Mouse (Mus musculus) frontal cortex, postnatal 14 days (tissue): ENCODE data around the gene Zfp523.
"Not testable (repeated sequence)": the region's sequence is repeated elsewhere in the genome, so short reads cannot be mapped to it uniquely, and the experiment has no call there.

ENCODE experiments used
- DNase-seq, 2 experiments: peaks; one replicate each; pipeline ENCODE4 v3.0.0; 2022; ENCODE audit warnings: low spot score in 2 of 2

The Zfp523 gene

DNA sequence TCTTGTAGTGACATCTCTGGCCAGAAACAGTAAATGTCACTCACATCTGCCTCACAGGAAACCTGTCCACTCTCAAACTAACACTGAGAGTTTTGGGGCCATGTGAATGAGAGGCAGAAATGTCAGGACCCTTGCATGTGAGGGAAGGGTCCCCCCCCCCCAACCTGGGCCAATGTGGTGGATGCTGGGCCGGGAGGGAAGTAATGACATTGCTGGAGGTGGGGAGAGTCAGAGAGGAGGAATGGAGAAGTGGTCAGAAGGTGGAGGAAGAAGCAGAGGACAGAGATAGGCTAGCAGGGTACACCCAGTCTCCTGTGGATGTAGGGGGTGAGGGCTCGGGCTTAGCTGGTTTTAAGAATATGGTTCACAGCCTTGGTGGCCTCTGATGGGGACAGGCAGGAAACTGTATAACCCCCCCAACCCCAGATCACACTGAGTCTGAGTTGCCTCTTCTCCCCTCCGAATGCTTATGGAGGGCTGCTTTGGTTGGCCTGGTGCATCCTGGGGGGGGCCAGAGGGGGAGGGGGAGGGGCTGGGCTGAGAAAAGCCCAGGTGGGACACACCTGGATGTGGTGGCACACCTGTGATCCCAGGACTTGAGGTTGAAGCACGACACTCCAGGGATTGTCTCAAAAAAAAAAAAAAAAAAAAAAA lies 32.7 kb downstream of the Zfp523 start:
- DNase-seq = no peak

DNA sequence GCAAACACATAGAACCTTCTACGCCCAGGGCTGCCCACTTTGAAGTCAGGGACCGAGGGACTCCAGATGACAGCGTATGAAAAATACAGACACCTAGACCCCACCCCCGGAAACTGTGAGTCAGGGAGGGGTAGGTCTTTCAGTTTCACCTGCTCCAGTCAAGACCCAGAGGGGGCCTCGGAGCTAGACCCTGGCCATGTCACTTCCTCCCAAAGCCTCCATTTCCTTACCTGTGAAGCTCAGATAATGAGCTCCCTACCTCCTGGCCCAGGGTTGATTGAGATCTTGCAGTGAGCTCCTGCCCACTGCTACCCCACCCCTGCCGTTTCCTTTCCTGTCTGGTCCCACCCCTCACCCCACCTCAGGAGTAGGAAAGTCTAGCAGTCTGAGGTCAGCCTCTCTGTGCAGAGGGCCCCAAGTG lies 35.0 kb downstream of the Zfp523 start:
- DNase-seq = no peak

DNA sequence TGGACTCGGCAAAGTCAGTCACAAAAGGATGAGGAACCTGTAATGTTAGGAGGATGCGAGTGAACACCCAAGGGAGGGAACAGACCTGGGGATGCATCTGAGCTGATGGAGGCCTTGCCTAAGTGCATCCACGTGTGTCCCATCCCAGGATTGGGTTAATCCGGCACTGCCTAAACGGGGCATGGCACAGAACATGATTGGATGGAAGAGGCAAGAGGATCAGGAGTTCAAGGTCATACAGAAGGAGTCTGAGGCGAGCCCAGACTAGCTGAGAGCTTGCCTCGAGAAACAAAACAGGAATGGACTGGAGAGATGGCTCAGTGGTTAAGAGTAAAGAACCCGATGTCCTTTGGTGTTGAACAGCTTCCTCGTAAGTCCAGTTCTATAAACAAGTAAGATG lies 35.5 kb downstream of the Zfp523 start:
- DNase-seq = no peak

DNA sequence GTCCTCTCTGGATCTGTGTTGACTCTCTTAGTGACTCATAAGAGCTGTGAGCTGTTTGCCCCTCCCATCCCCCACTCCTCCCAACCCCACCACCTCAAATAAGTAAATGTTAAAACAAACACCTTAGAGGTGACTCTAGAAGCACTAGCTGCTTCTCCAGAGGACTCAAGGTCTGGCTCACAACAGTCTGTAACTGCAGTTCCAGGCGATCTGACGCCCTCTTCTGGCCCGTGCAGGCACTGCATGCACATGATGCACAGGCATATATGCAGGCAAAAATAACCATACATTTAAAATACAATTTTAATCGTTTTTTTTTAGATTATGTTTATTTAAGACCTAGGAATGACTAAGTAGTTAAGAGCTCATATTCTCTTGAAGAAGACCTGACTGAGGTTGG lies 36.3 kb downstream of the Zfp523 start:
- DNase-seq = no peak

DNA sequence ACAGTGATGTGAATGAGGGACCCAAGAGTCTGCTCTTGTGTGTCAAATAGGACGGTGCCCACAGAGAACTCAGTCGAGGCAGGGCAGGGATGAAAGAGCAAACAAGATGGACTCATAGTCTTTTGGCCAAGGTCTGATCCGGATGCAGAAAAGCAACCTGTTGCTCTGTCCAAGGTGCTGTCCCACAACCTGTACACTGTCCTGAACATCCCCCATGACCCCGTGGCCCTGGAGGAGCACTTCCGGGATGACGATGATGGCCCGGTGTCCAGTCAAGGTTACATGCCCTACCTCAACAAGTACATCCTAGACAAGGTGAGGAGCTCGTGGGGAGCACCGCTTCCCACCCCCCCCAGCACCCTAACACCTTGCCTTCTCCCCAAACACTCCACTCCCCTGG lies 39.9 kb downstream of the Zfp523 start:
- DNase-seq = no peak

DNA sequence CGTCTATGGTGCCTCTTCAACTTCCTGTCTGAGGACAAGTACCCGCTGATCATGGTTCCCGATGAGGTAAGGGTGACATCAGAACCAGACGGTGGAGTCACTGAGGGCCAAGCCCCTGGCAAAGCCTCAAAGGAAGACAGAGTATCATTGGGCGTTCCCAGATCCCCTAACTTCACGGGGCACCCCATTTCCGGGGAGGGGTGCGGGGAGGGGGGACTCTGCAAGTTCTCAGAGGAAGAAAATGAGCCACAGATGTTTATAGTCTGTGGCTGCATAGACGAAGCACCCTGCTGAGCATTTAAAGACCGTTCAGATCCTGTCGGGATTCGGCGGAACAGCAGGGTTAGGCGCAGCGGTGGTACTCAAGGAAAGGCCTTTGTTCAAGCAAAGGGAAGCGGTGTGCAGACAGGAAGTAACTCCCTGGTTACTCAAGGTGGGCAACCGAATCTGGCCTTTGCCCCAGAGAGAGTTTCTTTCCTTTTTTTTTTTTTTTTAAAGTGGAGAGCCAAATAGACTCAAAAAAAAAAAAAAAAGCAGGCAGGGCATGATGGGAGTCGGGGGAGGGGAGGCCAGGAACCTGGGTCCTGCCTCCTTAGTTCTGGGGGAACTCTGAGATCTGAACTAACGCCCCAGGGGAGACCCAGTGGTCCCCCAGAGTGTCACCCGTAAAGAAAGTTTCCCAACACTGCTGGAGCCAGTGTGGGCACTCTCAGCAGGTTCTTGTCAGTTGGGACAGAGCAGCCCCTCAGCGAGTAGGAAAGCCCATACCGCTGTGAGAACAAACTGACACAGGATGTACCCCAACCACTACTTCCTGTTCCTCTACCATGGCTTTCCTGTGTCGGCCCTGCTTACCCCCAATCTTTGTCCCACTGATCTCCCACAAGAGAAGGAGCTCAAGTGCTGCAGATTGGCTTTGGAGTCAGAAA lies 41.1 kb downstream of the Zfp523 start:
- DNase-seq = no peak

DNA sequence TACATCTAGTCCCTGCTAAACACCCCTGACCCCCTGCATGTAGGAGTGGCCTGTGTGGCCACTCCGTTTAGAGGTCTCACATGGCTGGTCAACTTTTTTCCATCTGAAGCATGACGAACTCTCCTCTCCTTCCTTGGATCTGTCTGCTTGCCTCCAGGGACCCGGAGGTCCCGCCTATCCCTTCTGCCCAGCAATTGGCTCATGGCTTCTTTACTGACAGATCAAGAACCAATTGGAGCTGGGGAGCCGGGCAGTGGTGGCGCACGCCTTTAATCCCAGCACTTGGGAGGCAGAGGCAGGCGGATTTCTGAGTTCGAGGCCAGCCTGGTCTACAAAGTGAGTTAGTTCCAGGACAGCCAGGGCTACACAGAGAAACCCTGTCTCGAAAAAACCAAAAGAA lies 45.5 kb downstream of the Zfp523 start:
- not testable (repeated sequence) for DNase-seq

DNA sequence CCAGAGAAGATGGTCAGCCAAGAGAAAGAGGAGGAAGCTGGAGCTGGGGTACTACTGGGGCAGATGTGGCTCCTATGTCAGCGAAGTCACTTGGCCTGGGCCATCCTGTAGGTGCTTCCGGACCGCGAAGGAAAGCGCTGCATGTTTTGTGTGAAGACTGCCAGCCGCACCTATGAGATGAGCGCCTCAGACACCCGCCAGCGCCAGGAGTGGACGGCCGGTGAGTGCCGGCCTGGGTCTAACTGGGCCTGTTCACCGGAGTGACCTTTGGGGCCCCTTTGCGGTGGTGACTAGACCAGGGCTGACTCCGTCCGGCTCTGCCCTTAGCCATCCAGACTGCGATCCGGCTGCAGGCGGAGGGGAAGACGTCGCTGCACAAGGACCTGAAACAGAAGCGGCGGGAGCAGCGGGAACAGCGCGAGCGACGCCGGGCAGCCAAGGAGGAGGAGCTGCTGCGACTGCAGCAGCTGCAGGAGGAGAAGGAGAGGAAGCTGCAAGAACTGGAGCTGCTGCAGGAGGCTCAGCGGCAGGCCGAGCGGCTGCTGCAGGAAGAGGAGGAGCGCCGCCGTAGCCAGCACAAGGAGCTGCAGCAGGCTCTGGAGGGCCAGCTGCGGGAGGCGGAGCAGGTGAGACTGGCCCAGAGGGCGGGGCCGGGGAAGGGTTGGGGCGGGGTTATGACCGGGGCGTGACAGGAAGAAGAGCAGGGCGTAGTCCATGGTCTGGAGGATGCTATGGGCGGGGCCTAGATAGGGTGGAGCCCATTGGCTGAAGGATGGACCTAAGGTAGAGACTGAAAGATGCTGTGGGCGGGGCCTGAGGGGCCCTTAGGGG lies 46.8 kb downstream of the Zfp523 start:
- peak; percentile 72 to 73 for DNase-seq

DNA sequence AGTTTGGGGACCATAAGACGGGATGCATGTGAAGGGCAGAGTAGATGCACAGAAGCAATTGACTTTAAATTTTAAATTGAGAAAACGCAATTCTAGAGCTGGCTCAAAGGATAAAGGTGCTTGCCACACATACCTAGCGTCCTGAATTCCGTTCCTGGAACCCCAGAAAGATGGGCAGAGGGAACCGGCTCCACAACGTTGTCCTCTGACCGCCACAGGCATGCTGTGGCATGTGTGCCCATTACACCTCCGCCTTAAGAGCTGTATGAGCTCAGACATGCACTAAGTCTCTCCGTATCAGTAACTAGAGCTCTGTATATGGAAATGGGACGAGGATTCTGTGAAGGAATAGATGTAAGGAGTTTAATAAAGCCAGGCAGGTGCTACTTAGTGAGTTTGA lies 47.7 kb downstream of the Zfp523 start:
- no peak for DNase-seq

DNA sequence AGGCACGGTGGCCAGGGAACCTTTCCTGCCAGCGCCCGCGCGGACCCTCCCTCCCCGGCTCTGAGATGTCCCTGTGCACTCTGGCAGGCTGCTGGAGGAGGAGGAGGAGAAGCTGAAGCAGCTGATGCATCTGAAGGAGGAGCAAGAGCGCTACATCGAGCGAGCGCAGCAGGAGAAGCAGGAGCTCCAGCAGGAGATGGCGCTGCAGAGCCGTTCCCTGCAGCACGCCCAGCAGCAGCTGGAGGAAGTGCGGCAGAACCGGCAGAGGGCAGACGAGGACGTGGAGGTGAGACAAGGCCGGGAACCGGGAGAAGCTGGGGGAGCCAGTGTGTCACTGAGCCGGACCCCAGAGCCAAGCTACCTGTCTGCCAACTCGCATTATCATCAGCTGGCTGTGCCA lies 49.1 kb downstream of the Zfp523 start:
- peak; percentile 87 to 88 for DNase-seq

DNA sequence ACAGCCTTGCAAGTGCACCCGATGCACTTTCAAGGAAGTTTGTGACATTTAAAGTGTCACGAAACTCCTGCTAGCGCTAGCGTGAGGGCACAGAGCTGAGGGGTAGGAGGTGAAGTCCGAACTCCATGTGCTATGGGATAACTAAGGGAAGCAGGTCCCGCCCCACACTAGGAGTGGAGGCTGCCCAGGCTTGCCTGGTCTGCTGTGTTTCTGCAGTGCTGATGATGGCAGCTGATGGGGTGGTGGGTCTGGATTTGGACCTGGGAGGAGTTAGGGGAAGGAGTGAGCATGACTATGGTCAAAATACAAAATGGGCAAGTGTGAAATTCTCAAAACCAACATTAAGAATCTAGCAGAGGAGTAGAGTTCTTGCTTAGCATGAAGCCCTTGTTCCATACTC lies 53.6 kb downstream of the Zfp523 start:
- no peak for DNase-seq

DNA sequence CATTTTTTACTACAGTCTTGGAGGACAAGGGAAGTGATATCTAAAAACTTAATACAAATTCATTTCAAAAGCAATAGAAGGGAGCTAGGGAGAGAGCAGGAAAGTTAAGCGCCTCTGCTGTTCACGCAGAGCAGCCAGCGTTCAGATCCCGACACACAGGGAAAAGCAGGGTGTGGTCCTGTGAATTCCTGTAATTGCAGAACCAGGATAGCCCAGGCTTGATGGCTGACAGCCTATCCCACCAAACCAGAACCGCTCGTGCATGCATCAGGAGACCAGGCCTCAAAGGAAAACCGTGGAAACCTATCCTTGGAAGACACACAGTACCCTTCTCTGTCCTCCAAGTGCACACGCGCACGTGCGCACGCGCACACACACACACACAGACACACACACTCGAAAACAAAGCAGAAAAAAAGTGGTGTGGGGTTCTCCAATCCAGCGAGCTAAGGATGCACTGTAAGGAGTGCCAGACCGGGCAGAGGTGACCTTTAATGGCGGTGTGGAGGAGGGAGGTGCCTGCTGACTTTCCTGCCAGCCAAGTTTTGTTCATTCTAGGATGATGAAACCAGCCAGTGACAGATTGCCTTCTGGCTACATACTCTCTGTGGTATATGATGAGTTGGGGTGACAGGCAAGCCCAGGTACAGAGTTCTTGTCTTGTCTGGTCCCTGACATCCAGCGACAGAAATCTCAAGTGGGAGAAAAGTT lies 54.3 kb downstream of the Zfp523 start:
- DNase-seq = no peak

DNA sequence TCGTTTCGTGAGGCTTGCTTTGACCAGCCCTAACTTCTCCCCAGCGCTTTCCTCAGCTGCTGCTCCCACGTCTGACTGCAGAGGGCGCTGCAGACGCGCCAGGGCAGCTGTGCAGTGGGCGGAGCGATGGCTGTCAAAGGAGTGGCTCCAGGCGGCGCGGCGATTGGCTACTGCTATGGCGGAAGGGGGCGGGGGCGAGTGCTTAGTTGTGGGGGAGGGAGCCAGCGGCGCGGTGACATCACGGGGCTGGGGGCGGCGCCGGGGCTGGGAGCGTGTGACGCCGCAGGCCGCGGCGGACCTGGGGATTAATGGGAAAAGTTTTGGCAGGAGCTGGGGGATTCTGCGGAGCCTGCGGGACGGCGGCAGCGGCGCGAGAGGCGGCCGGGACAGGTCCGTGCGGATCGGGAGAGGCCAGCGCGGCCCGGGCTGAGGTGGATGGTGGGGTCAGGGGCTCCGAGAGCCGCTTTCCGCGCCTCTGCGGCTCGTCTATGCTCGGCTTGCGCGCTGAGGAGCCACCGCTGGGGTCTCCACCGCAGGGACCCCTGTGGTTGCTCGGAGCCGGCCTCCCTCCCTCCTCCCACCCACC lies 55.6 kb downstream of the Zfp523 start, which contains the start of gene Ppard:
Ppard (plus strand) TSS at position 226 of the 586 bp plus-strand sequence.
- peak; percentile 89 to 96 for DNase-seq

DNA sequence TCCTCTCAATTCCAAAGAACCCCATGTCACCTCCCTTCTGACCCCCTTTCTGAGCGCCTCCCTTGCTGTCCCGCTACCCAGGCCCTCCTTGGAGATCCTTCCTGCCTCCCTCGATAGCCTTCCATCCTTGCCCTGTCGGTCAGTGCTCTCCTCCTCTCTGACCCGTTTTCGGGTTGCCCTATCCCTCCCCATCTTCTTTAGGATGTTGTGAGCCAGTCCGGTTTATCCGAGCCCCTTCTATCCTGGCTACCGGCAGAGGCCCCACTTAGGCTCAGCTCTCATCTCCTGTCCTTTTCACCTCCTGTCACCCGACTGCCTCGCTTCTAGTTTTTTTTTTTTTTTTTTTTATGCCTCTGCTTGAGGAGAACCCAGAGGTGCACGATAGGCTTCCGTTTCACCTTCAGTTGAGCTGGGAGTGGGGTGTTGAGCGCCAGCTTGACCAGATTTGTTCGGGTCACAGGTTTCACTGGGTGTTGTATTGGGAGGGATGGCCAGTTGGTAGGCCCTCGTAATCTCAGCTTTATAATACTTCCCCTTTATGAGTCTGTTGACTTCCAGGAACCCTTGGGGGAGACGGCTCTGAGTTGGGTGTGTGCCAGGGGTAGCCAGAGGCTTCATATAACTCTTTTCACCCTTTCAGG lies 56.3 kb downstream of the Zfp523 start:
- no peak for DNase-seq

DNA sequence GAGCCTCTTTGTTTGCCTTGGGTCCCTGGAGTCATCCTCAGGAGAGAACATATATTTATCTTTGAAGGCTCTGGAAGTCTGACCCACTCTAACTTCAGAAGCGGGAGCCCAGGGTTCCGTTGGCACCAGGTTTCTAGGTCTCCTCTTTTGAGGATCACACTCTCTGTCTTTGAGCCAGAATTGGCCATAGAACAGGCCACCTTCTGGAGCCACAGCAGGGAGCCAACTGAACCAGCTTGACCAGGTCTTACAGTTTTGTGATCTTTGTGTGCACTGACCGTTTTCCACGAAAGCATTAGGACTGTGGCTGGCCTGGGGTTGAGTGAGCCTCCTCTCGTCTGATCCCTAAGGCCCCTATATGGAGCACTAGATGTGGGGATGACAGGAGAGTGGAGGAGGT lies 57.7 kb downstream of the Zfp523 start:
- DNase-seq = no peak

DNA sequence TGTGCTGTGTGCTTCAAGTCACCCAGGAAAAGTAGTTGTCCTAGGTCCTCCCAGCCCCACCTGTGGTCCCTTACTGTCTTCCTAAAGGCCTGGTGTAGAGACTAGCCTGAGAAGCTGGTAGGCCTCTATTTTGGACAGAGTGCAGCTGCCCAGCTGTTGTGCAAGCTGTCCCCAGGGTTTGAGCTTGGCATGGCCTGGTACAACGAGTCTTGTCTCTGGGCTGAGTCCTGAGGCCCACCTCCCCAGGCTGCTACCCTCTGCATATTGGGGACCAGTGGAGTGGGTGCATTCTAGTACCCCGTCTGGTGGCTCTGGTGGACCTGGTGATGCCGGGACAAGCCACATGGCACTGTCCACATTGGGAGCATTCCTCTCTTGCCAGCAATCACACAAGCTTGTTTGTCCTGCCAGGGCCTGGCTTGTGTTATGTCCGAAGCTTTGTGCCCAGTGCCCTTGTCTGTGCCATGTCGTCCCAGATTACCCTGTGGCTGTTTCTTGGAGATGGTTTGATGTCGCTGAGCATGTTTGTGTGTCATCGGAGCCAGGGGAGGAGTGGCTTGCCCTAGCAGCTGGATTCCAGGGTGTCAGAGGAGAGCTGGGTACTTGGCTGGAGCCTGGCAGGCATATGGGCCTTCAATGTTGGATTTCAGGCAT lies 59.2 kb downstream of the Zfp523 start:
- DNase-seq = no peak

DNA sequence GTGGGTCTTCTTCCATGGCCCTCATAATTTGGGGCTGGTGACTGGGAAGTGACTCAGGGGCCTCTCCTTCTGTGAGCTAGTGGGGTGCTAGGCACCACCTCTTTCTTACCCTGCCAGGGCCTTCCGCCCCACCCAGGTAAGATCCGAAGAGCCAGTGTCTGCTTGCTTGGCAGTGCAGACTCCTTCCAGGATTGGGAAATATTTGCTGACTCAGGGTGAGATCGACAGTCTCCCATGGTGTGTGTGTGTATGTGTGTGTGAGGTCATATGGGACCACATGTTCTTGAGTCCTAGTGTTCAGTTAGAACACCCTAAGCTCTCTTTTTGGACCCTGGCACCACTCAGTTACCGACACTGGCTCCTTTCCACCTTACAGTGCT lies 59.7 kb downstream of the Zfp523 start:
- DNase-seq = no peak

DNA sequence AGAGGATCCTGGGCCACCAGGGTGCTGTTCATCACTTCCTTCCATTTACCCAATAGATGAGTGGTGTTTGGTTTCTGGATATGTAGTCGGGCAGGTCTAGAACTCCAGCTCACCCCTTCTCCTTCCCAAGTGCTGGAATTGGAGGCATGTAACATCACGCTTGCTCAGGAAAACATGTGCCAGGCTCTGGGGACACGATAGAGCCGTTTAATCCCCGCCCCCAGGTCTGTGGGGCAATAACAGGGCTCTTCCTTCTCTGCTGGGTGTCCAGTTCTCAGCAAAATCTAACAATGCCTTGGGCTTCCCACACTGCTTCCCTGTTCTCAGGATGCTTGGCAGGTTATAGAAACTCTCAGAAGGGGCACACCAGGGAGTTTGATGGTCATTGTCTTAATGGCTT lies 60.4 kb downstream of the Zfp523 start:
- no peak for DNase-seq

DNA sequence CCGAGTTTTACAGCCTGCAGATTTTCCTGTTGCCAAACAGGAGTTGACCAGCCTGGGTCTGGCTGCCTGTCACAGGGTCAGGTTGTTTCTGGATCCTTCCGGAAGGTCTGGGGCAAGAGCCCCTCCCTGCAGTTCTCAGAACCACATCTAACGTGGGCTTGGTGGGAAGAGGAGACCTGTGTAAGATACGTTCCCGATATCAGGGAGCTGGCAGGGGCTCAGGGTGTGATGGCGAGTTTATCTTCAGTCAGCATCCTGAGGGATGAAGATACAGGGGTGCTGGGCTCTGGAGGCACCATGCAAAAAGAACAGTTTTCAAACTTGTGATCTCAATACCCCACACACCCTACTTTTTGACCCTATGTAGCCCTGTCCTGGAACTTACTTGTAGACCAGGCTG lies 60.9 kb downstream of the Zfp523 start:
- no peak for DNase-seq

DNA sequence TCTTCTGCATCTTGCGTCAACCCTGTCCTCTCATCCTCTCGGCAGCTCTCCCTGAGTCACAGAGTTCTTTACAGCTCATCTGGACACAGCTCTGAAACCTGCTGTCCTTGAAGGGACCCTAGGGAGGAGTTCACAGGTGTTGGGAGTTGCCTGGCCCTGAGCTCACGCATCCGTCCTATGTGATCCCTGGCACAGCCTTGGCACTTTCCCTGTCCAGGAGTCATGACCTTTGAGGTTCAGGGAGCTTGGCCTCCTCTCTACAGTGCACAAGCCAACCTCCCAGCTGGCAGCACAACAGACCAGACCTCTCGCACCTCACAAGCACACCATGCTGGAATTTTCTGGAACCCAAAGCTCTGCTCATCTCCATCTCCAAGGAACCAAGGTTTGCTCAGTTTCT lies 63.9 kb downstream of the Zfp523 start:
- no peak for DNase-seq
